Mouse (Mus musculus): ENCODE results near the gene Ncdn.
A peak's percentile ranks its signal among the peaks of the same experiment; 100 is the strongest.

The Ncdn gene

GRCm38 (mm10) chr4:126753268-126754230 is at the start of gene Ncdn, which contains the start of gene AU040320:
Gene Ncdn (minus strand): TSS chr4:126753438.
Gene AU040320 (plus strand): TSS chr4:126753544.
- peak; percentile 98 for DNase-seq

- DNase-seq = no peak
Measured at GRCm38 (mm10) chr4:126802174-126802573, 48.9 kb upstream of the Ncdn start.

- no peak for DNase-seq
Measured at GRCm38 (mm10) chr4:126792341-126793102, 39.3 kb upstream of the Ncdn start.

- DNase-seq = no peak
Measured at GRCm38 (mm10) chr4:126782996-126783395, 29.8 kb upstream of the Ncdn start.

- DNase-seq = no peak
Measured at GRCm38 (mm10) chr4:126782512-126782911, 29.3 kb upstream of the Ncdn start.

GRCm38 (mm10) chr4:126781871-126782270 is 28.6 kb upstream of the Ncdn start:
- DNase-seq = no peak

GRCm38 (mm10) chr4:126779826-126780775 is 26.9 kb upstream of the Ncdn start:
- DNase-seq = no peak

- DNase-seq = no peak
Measured at GRCm38 (mm10) chr4:126779148-126779581, 25.9 kb upstream of the Ncdn start.

- DNase-seq = no peak
Measured at GRCm38 (mm10) chr4:126775182-126775581, 21.9 kb upstream of the Ncdn start.

- DNase-seq = no peak
Measured at GRCm38 (mm10) chr4:126773871-126774270, 20.6 kb upstream of the Ncdn start.

- no peak for DNase-seq
Measured at GRCm38 (mm10) chr4:126770831-126771230, 17.6 kb upstream of the Ncdn start.

- DNase-seq = no peak
Measured at GRCm38 (mm10) chr4:126769800-126770563, 16.7 kb upstream of the Ncdn start.

GRCm38 (mm10) chr4:126763483-126763882 is 10.2 kb upstream of the Ncdn start:
- DNase-seq = no peak

- DNase-seq = peak; percentile 48
Measured at GRCm38 (mm10) chr4:126762586-126763359, 9.5 kb upstream of the Ncdn start.

GRCm38 (mm10) chr4:126759435-126759834 is 6.2 kb upstream of the Ncdn start:
- no peak for DNase-seq

- no peak for DNase-seq
Measured at GRCm38 (mm10) chr4:126758299-126758698, 5.1 kb upstream of the Ncdn start.

- DNase-seq = peak; percentile 62
Measured at GRCm38 (mm10) chr4:126756766-126757165, 3.5 kb upstream of the Ncdn start.

- DNase-seq = no peak
Measured at GRCm38 (mm10) chr4:126754736-126755374, 1.6 kb upstream of the Ncdn start.

- no peak for DNase-seq
Measured at GRCm38 (mm10) chr4:126754231-126754611, 983 bp upstream of the Ncdn start.

- peak; percentile 40 for DNase-seq
Measured at GRCm38 (mm10) chr4:126752608-126753141, 563 bp downstream of the Ncdn start.

Data from kidney, postnatal 10 days (tissue).